Mouse (Mus musculus) naive thymus-derived CD4-positive, alpha-beta T cell, adult 5 months (primary cell): Measurements from ENCODE around the gene Zmynd11. TPM values are rescaled to one million over a fixed set of nuclear protein-coding genes. Genes with fewer than 3 reads are reported as not detected.

ENCODE experiments used
- polyA plus RNA-seq: library from polyadenylated mRNA; unstranded; fragments of 100-300 nt; shearing (Covaris generic); gene quantifications from one replicate; pipeline ENCODE4 v1.2.1, GENCODE M21; 2017

The Zmynd11 gene
- polyA plus RNA-seq, result 165 TPM

GRCm38 (mm10) chr13:9764646-9765536, at the start of gene Zmynd11:
Gene Zmynd11 (minus strand): TSS chr13:9765330.

